Mouse (Mus musculus): ENCODE data around the gene B830017H08Rik. TPM values are rescaled to one million over a fixed set of nuclear protein-coding genes. Genes with fewer than 3 reads are reported as not detected.

Gene B830017H08Rik
- polyA plus RNA-seq, 1 experiment from 2014 or later: not detected

- Histone ChIP-seq H3K27ac (replicated peaks in 1 of 2; ENCODE audit: control insufficient read depth in 1 of 2, insufficient read depth in 1 of 2, low read depth in 2 of 2, low read length in 2 of 2) (peak overlapping the region; percentile 63 to 81), H3K9ac (ENCODE audit: low read length) (peak overlapping the region; percentile 84), H3K4me1 (ENCODE audit: control insufficient read depth in 2 of 2, insufficient read depth in 2 of 2, low read length in 2 of 2) (peaks cover 9 to 28% of the 10 kb centered on the region in 2 experiments; a peak in 3 of 4 replicates), H3K27me3 (ENCODE audit: control insufficient read depth, insufficient read depth, low read length) (peaks cover 58% of the 10 kb centered on the region), H3K9me3 (ENCODE audit: control insufficient read depth, low read length) (no peaks in the 10 kb centered on the region), H3K4me3 (ENCODE audit: control insufficient read depth in 1 of 2, insufficient read depth in 1 of 2, low read depth in 1 of 2, low read length in 2 of 2) (peak overlapping the region; percentile 65 to 66), H3K4me2 (ENCODE audit: low read length) (peak overlapping the region; percentile 85), H3K36me3 (ENCODE audit: control insufficient read depth, insufficient read depth, low read length) (peaks cover under 1% of the 10 kb centered on the region)
- 5% methylated on average over 29 of the region's 29 CpGs for WGBS
- ATAC-seq (ENCODE audit: insufficient number of reproducible peaks, insufficient read depth, low FRiP score, low read depth): no peak
These were observed 35.1 kb upstream of the B830017H08Rik start for GRCm38 (mm10) chr16:17797812-17798311.

- Histone ChIP-seq H3K4me2 (ENCODE audit: low read length) (peak overlapping the region; percentile 85), H3K27me3 (ENCODE audit: control insufficient read depth, insufficient read depth, low read length) (peaks cover 65% of the 10 kb centered on the region), H3K9me3 (ENCODE audit: control insufficient read depth, low read length) (no peaks in the 10 kb centered on the region), H3K4me1 (ENCODE audit: control insufficient read depth in 2 of 2, insufficient read depth in 2 of 2, low read length in 2 of 2) (peaks cover 11 to 35% of the 10 kb centered on the region in 2 experiments; a peak in 3 of 4 replicates), H3K27ac (replicated peaks in 1 of 2; ENCODE audit: control insufficient read depth in 1 of 2, insufficient read depth in 1 of 2, low read depth in 2 of 2, low read length in 2 of 2) (peak overlapping the region; percentile 63 to 81), H3K9ac (ENCODE audit: low read length) (peak overlapping the region; percentile 84), H3K4me3 (ENCODE audit: control insufficient read depth in 1 of 2, insufficient read depth in 1 of 2, low read depth in 1 of 2, low read length in 2 of 2) (peak overlapping the region; percentile 65 to 66), H3K36me3 (ENCODE audit: control insufficient read depth, insufficient read depth, low read length) (peaks cover 3% of the 10 kb centered on the region; the same call in 1 of the 2 replicates)
- 0 out of 2 replicates have a peak, but pooled peaks have one; percentile 38 for ATAC-seq (ENCODE audit: insufficient number of reproducible peaks, insufficient read depth, low FRiP score, low read depth)
- 5% methylated on average over 39 of the region's 45 CpGs for WGBS
These were observed 34.4 kb upstream of the B830017H08Rik start for GRCm38 (mm10) chr16:17798321-17799180.

DNA sequence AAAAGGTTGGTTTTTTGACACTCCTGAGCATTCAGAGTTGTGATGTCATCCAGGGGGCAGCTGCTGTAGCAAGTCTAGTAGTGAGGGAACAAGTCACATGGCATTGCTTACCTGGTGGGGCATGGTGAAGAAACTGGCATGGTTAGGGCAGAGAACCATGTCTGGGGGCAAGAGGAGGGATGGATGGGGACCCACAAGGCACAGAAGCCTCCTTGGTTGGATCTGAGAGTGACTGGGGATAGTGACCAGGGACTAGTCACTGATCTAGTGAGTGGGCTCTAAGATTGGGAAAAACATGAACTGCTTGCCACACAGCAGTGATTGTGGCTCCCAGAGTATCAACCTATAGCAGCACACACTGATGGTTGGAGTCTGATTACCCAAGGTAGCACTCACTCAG lies 33.3 kb upstream of the B830017H08Rik start:
- ATAC-seq (ENCODE audit: insufficient number of reproducible peaks, insufficient read depth, low FRiP score, low read depth): no peak
- Histone ChIP-seq H3K36me3 (ENCODE audit: control insufficient read depth, insufficient read depth, low read length) (peaks cover 8% of the 10 kb centered on the region; the same call in 1 of the 2 replicates), H3K4me1 (ENCODE audit: control insufficient read depth in 2 of 2, insufficient read depth in 2 of 2, low read length in 2 of 2) (peaks cover 19 to 45% of the 10 kb centered on the region in 2 experiments; a peak in 3 of 4 replicates), H3K4me2 (ENCODE audit: low read length) (no peak overlapping the region), H3K27me3 (ENCODE audit: control insufficient read depth, insufficient read depth, low read length) (peaks cover 75% of the 10 kb centered on the region), H3K9me3 (ENCODE audit: control insufficient read depth, low read length) (no peaks in the 10 kb centered on the region), H3K9ac (ENCODE audit: low read length) (no peak overlapping the region), H3K4me3 (ENCODE audit: control insufficient read depth in 1 of 2, insufficient read depth in 1 of 2, low read depth in 1 of 2, low read length in 2 of 2) (no peak overlapping the region), H3K27ac (replicated peaks in 1 of 2; ENCODE audit: control insufficient read depth in 1 of 2, insufficient read depth in 1 of 2, low read depth in 2 of 2, low read length in 2 of 2) (no peak overlapping the region)

DNA sequence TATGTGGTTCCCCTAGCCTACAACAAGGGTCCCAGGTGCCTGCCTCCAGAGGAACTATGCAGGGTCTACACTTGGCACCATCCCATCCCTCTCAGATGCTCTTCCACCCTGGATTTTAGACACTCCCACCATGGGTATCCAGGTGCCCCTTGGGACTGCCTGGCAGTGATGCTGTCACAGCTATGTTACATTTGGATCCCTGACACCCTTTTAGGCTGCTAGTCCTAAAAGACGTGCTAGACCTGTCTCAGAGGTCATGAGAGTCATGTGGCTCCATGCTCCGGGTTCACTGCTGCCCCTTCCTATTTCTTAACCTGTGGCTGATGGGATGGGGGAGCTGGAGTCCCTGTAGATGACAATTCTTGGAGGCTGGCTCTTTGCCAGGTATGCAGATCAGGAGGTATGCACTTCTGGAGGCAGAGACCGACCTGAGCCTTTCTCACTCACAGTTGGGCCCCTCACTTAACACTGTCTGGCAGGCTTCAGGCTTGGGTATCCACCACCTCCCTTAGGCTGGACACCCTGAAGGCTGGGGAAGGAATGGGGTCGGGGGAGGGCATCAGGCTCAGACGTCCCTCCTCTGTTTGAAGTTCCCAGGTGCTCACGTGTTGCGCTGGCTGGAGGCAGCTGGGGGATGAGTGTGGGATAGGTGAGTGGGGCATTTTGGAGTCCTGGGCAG lies 31.0 kb upstream of the B830017H08Rik start:
- Histone ChIP-seq H3K27ac (replicated peaks in 1 of 2; ENCODE audit: control insufficient read depth in 1 of 2, insufficient read depth in 1 of 2, low read depth in 2 of 2, low read length in 2 of 2) (no peak overlapping the region), H3K9me3 (ENCODE audit: control insufficient read depth, low read length) (no peaks in the 10 kb centered on the region), H3K36me3 (ENCODE audit: control insufficient read depth, insufficient read depth, low read length) (peaks cover 11% of the 10 kb centered on the region; the same call in 1 of the 2 replicates), H3K4me3 (ENCODE audit: control insufficient read depth in 1 of 2, insufficient read depth in 1 of 2, low read depth in 1 of 2, low read length in 2 of 2) (no peak overlapping the region), H3K9ac (ENCODE audit: low read length) (no peak overlapping the region), H3K27me3 (ENCODE audit: control insufficient read depth, insufficient read depth, low read length) (peaks cover 89% of the 10 kb centered on the region), H3K4me1 (ENCODE audit: control insufficient read depth in 2 of 2, insufficient read depth in 2 of 2, low read length in 2 of 2) (peaks cover 26 to 53% of the 10 kb centered on the region in 2 experiments; a peak in 3 of 4 replicates), H3K4me2 (ENCODE audit: low read length) (peak overlapping the region; percentile 74)
- no peak for ATAC-seq (ENCODE audit: insufficient number of reproducible peaks, insufficient read depth, low FRiP score, low read depth)
- 17% methylated on average over 7 of the region's 7 CpGs for WGBS

GRCm38 (mm10) chr16:17802456-17802838 lies 30.5 kb upstream of the B830017H08Rik start:
- Histone ChIP-seq H3K27ac (replicated peaks in 1 of 2; ENCODE audit: control insufficient read depth in 1 of 2, insufficient read depth in 1 of 2, low read depth in 2 of 2, low read length in 2 of 2) (no peak overlapping the region), H3K4me2 (ENCODE audit: low read length) (peak overlapping the region; percentile 74), H3K9ac (ENCODE audit: low read length) (peak overlapping the region; percentile 56; the same call in 1 of the 2 replicates), H3K36me3 (ENCODE audit: control insufficient read depth, insufficient read depth, low read length) (peaks cover 11% of the 10 kb centered on the region; the same call in 1 of the 2 replicates), H3K9me3 (ENCODE audit: control insufficient read depth, low read length) (no peaks in the 10 kb centered on the region), H3K4me3 (ENCODE audit: control insufficient read depth in 1 of 2, insufficient read depth in 1 of 2, low read depth in 1 of 2, low read length in 2 of 2) (peak overlapping the region; percentile 27 to 40), H3K27me3 (ENCODE audit: control insufficient read depth, insufficient read depth, low read length) (peaks cover 86% of the 10 kb centered on the region), H3K4me1 (ENCODE audit: control insufficient read depth in 2 of 2, insufficient read depth in 2 of 2, low read length in 2 of 2) (peaks cover 27 to 54% of the 10 kb centered on the region in 2 experiments; a peak in 3 of 4 replicates)
- no peak for ATAC-seq (ENCODE audit: insufficient number of reproducible peaks, insufficient read depth, low FRiP score, low read depth)
- WGBS: 21% methylated on average over 18 of the region's 18 CpGs

DNA sequence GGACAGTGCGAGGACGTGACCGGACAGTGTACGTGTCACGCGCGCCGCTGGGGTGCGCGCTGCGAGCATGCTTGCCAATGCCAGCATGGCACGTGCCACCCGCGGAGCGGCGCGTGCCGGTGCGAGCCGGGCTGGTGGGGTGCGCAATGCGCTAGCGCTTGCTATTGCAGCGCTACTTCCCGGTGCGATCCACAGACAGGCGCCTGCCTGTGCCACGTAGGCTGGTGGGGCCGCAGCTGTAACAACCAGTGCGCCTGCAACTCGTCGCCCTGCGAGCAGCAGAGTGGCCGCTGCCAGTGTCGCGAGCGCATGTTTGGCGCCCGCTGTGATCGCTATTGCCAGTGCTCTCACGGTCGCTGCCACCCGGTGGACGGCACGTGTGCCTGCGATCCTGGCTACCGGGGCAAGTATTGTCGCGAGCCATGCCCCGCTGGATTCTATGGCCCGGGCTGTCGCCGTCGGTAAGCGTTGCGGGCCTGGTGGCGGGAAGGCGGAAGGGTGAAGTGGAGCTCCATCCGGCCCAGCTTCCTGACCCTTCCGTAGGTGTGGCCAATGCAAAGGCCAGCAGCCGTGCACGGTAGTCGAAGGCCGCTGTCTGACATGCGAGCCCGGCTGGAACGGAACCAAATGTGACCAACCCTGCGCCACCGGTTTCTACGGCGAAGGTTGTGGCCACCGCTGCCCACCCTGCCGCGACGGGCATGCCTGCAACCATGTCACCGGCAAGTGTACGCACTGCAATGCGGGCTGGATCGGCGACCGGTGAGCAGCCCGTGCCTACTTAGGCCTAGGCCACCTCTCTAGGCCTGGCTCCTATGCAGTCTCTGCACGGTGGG lies 29.9 kb upstream of the B830017H08Rik start:
- no peak for ATAC-seq (ENCODE audit: insufficient number of reproducible peaks, insufficient read depth, low FRiP score, low read depth)
- H3K36me3 ChIP-seq (ENCODE audit: control insufficient read depth, insufficient read depth, low read length): peaks cover 16% of the 10 kb centered on the region; the same call in 1 of the 2 replicates
- 9% methylated on average over 83 of the region's 83 CpGs for WGBS
- peaks cover 82% of the 10 kb centered on the region for H3K27me3 ChIP-seq (ENCODE audit: control insufficient read depth, insufficient read depth, low read length)
- peak overlapping the region; percentile 56; the same call in 1 of the 2 replicates for H3K9ac ChIP-seq (ENCODE audit: low read length)
- no peak overlapping the region for H3K27ac ChIP-seq (replicated peaks in 1 of 2; ENCODE audit: control insufficient read depth in 1 of 2, insufficient read depth in 1 of 2, low read depth in 2 of 2, low read length in 2 of 2)
- no peaks in the 10 kb centered on the region for H3K9me3 ChIP-seq (ENCODE audit: control insufficient read depth, low read length)
- H3K4me3 ChIP-seq (ENCODE audit: control insufficient read depth in 1 of 2, insufficient read depth in 1 of 2, low read depth in 1 of 2, low read length in 2 of 2): peak overlapping the region; percentile 27 to 40
- peaks cover 31 to 54% of the 10 kb centered on the region in 2 experiments; a peak in 3 of 4 replicates for H3K4me1 ChIP-seq (ENCODE audit: control insufficient read depth in 2 of 2, insufficient read depth in 2 of 2, low read length in 2 of 2)
- peak overlapping the region; percentile 74 for H3K4me2 ChIP-seq (ENCODE audit: low read length)
